Mouse (Mus musculus) testis, postnatal 14 days (tissue): ENCODE data around the gene Gcsh.

Experiments
- DNase-seq: peaks from one replicate; pipeline ENCODE4 v3.0.0; 2021; ENCODE audit warnings: low spot score

Gene Gcsh

DNA sequence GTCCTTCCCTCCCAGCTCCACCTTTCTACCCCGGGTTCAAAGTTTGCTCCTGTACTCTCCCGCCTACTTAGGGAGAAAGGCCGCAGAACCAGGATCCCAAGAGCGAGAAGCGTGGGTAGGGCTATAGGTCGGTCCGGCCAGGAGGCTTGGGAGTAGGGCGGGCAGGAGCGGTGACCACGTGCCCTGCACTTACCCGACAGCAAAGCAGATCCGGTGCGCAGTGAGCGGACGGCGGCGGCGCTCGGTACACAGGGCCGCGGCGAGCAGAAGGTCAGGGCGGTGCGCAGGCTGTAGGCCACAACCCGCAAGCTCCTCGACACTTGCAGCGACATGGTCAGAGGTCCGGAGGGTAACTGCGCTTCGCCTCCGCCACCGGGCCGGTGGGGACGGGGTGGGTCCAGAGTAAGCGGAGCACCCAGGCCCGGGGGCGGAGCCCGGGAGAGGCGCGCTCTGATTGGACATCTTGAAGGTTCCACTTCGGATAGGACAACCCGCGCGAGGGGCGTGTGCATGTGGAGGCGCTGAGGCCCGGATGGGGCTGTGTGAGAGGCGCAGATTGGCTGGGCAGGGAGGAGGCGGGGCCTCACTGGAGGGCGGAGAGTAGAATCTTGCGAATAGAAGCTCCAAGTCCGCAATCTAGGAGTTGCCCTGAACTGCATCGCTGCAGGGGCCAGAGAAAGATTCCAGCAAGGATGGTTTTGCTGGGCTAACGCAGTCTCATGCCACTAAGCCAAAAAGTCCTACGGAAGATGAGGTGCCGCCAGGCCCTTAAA lies at the start of gene Gcsh:
Gcsh (minus strand) TSS at position 443 of the 773 bp plus-strand sequence.
- DNase-seq = peak; percentile 99

DNA sequence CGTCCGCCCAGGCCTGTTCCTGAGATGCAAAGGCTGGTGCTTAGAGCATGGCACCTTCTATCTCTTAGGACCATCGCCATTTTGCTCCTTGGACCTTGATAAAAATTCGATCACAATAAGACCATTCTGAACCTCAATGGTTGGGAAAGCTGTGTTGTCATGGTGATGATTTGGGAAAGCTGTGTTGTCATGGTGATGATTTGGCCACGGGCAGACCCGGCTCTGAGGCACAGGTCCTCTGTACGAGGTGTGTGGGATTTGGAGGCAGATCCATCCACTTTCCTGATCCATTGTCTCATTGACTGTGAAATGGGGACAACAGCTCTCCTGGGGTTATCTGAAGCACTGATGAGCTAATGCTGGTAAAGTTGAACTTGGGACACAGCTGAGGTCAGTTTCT lies 46.5 kb upstream of the Gcsh start:
- no peak for DNase-seq

DNA sequence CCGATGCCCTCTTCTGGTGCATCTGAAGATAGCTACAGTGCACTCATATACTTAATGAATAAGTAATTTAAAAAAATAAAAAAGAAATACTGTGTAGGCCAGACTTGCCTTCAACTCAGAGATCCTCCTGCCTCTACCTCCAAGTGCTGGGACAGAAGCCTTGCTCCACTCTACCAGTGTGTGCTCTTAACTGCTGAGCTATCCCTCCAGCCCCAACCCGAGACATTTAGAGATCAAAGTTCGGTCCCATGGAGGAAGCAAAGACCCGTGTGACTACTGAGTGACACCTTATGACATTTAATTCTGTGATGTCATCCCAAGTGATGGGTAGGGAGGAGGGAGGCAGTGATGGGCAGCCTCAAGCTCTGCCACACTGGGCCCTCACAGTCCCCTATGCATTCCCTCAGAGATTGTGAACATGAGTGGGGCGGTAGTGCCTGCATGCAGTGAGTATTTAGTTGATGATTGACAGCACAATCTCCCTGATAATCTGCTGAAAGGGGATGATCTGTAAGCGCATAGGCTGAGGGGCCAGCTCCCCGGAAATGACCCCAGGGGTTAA lies 44.1 kb upstream of the Gcsh start:
- DNase-seq = no peak

DNA sequence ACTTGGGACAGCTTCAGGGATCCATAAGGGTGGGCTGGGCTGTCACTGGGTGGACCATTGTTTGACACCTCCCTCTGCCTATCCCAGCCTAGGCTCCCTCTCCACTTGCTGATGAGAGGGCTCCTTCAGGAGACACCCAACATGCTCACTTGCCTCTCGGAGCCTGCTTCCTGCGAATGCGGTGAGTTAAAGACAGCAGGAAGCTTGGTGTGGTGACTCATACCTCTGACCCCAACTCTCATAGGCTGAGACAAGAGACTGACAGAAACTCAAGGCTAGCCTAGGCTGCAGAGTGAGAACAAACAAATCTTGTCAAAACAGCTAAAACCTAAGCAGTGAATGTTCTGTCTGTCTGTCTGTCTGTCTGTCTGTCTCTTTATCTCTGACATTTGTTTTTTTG lies 40.1 kb upstream of the Gcsh start:
- DNase-seq = no peak

DNA sequence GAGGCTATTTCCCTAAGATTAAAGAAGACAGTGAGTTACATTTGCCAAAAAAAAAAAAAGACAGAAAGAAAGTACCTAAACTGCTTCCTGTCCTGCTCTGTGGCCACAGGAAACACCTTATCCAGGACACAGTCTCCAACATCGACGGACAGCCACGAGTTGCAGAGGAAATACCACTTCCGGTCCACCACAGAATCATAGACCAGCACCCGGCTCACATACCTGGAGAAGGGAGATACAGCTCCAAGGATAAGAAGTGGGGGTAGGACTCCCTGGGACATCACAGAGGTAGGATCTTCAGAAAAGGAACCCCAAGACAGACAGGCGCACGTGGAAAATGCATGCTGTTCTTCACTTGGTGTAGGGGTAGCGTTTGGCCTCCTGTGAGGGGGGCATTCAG lies 39.3 kb upstream of the Gcsh start:
- DNase-seq = no peak

DNA sequence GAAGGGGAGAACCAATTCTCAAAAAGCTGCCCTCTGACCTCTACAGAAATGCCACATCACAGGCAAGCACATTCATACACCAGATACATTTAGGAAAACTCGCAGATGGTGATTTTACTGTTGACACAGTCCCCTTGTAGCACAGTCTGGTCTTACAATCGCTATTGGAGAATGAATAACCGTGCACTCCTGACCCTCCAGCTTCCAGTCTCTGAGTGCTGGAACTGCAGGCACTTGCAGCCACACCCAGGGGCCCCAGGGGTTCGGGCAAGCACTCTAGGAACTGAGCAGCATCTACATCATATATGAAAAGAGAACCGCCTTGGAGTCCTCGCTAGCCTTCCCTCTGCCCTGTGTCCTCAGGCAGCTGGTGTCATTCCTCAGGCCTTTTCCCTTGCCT lies 38.1 kb upstream of the Gcsh start:
- no peak for DNase-seq

DNA sequence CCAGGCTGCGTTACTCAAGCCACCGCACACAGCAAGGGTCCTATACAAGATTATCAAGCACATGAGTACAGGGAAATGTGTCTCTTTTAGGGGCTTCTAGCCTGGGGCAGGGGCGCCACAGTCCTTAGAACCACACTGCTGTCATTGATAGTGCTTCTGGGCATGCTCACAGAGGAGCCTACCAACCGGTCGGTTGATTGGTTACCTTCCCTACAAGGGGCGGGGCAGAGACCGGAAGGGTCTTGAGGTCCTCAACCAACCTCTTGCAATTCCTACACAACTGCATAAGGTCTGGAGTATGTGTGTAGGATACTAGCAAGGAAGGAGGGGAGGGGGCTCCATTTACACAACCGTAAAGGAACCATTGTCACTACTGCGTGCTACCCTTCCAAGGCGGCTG lies 35.3 kb upstream of the Gcsh start:
- DNase-seq = peak; percentile 71

DNA sequence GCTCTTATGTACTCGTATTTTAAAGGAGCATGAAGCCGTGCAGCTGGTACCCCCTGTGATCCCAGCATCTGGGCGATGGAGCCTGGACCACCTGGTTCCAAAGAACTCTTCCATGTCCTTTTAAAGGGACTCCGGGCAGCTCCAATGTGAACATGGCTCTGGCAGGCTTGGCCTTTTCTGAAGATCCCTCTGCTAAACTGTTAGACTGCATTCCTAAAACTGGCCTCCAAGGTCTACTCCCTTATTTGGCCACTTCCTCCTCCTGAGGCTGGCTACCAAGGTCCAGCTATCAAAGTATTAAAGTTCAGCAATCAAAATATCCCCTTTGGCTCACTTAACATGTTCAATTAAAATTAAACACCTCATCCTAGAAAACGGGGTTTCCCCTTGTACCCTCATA lies 34.3 kb upstream of the Gcsh start:
- no peak for DNase-seq

DNA sequence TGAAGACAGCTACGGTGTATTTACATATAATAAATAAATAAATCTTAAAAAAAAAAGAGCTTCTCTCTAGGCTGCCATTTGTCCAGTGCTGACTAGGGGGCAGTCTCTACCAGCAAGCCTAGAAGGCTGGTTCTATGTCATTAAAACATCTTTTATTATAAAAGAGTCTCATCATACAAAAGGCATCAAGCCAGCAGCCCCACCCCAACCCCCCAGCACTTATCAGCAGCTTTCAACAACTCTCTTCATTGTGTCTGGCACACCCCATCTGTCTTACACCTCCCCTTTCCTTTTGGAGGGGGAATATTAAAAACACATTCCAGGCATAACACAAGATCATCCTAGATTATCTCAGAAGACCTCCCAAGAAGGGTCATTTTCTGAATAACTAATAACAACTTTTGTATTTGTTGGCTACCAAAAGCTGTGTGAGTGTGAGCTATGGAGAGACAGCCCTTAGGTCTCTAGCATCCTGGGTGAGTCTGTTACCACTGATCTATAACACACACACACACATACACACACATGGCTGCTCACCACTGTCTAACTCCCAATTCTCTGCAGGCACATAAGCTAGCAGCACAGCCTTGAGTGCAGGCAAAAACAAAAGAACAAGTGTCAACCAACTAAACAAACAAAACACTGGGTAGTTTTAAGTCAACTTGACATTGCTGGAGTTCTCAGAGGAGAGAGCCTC lies 29.1 kb upstream of the Gcsh start:
- DNase-seq = no peak

DNA sequence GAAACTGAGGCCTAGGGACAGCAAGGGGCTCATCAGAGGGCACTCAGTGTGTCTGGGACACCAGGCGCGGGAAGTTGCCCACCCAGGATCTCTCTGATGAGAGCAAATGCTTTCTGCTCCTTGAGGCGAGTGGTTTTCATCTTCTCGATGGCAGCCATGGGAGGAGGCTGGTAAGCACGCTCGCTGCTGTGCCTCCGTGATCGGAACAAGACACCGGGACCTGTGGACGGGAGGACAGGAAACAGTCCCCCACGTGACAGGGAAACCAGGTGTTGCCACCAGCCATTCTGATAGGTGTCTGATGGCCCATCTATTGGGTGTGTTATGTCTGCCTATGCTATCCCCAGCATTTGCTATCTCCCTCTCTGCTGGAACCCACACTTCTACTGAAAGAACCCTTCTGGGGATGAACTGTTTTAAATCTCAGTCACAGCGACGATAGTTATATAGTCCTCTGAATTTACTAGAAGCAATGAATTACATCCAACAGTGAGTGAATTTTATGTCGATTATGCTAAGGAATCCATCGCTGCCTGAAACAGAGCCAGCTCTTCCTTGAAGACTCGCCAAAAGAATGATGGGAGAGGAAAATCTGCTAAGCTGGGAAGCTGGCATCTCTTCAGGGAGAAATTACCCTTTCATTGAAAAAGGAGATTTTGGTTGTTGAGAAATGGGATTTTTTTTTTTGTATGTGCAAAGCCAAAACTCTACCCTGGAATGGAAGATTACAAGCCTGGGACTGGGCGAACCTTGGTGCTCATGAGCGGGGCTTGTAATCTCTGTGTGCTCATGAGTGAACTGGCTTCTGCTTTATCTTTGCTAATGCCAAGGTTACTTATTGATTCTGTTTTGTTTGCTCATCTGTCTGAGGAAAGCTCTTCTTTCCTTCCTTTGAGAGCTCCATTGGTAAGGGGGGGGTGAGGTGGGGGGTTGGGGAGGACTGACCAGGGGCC lies 26.3 kb upstream of the Gcsh start:
- DNase-seq = no peak

DNA sequence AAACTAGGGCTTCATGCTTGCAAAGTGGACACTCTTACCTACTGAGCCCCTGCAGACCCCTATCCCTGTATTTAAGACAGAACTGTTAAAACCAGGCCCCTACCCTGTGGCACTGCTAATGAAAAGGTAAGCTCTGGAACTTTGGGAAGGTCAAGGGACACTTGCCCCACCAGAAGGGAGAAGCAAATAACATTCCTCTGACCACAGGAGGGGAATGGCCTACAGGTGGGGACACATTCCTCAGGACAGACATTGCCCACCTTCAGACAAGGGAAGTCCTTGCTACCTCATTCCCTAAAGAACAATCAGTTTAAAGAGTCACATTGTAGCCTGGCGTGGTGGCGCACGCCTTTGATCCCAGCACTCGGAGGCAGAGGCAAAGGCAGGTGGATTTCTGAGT lies 24.6 kb upstream of the Gcsh start:
- no peak for DNase-seq

DNA sequence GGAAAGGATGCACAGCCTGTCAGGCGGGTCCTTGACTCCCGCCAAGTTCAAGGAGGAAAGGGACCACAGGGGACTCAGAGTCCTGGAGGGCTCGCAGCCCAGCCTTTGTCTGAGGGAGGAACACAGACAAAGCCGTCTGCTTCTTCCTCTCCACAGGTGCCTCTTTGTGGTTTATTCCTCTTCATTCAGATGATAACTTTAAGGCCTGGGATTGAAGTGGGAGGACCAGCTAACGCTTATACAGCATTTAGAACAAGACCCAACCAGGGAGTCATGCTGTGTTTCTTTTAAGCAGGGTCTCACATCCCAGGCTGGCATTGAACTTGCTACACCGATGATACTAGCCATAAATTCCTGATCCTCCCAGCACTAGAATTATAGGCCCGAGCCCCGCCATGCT lies 23.7 kb upstream of the Gcsh start:
- DNase-seq = no peak

DNA sequence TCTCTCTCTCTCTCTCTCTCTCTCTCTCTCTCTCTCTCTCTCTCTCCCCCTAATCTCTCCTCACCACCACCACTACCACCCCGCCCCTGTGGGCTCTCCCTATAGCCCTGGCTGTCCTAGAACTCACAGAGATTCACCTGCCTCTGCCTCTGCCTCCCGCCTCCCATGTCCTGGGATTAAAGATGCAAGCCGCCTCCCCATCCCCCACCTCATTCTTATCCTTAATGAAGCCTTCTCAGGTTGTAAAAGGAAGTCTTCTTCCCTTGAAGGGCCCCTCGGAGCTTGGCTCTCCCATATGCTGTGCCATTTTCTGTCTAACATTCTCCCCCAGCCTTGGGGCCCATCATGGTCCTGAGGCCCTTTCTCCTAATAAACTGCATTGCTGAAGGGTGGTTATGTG lies 22.3 kb upstream of the Gcsh start:
- no peak for DNase-seq

DNA sequence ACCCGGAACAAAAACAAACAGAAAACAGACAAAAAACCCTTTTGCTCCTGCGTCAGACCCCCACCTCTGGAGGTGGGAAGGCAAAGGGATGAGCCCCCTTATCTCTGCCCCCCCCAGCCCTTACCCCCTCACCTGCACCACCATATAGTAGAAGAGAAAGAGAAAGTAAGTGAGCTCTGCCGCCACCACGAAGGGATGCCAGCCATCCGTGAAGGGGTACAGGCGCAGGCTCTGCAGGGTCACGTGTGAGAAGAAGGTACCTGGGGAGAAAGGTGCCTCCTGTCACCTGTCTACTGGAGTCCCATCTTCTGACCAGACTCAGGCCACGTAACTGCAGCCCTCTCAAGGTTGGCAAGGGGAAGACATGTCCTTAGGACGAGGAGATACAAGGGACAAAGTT lies 18.0 kb upstream of the Gcsh start:
- no peak for DNase-seq

DNA sequence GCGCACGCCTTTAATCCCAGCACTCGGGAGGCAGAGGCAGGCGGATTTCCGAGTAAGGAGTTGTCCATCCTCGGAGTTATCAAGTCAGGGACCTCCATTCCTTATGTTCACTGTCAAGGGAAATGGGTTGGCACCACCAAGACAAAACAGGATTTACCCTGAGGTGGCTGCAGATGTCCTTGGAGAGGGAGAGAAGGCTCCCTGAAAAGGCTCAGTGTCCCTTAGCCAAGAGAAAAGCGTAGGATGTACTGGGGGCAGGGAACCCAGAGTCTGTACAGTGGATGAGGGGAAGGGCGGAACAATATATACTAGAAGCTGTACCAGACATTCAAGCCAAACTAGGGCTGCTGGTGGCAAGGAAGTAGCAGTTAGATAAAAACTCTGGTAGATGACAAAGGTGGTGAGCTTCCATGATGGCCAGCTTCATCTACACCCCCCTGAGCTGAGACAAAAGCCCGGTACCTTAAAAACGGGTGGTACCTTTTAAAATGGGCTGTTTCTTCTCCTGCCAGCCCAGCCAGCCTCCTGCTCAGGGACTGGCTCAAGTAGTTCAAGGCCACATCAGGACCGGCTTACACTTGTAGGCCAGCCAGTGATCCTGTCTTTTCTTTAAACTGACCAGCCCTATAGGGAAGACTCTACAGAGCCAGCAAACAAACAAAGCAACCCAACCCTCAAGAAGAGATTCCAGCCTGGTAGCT lies 829 bp upstream of the Gcsh start:
- no peak for DNase-seq

DNA sequence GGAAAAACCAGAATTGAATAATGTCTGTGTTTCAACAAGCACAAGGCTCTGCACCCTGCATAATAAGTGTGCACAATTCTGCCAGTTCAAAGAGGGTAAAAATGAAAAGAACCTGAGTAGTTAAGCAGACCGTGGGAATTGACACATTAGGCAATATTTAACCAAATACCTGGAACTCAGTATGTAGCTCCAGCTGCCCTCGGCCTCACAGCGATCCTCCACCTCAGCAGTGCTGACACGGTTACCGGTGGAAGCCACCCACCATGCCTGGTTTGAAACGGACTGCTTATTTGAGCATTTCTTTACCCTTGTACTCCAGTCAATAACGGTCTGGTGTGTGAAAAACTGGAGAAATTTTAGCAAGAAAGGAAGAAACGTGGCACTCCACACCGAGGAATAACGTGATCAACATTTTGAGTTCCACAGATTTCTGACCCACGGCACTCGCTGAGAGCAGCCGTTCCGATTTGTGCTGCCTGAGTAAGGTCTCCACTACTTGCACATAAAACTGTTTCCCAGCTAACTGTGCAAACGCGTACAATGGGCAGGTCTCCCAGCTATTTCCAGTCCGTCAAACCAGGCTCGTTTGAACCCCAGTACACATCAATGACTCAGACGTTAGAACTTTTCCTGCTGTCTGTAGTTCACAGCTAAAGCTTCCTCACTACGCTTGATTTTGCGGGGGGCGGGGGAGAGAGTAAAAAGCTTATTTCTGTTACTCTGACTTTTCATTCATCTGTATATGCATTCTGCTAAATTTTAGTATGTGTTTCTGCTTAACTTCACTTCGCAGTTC lies 963 bp downstream of the Gcsh start:
- no peak for DNase-seq

DNA sequence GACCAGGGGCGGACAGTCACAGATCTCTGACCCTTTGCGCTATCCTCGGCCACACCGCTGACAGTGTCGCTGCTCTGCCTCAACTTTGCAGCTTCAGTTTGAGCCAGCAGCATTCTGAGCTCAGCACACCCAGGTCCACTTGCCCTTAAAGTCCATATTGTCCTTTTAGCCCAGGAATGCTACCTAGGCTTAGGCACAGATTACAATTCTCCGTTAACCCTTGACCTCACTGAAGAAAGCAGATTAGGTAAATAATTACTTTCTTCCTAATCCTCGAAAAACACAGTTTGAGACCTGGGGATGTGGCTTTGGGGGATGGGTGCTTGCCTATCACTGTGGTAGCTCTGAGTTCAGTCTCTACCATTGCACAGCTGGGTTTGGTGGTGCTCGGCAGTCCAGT lies 2.1 kb downstream of the Gcsh start:
- no peak for DNase-seq

DNA sequence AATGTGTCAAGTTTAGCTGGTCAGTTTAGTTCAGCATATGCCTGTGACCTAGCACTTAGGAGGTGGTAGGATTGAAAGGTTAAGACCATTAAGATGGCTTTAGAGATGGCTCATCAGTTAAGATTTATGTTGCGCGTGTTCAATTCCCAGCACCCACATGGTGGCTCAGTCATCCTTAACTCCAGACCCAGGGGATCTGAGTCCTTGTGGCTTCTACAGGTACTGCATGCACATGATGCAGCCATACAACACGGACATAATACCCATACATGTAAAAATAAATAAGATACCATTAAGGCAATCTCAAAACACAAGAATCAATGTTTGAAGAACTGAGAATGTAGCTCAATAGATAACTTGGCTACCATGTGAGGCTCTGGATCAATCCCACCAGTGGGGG lies 3.5 kb downstream of the Gcsh start:
- DNase-seq = no peak

DNA sequence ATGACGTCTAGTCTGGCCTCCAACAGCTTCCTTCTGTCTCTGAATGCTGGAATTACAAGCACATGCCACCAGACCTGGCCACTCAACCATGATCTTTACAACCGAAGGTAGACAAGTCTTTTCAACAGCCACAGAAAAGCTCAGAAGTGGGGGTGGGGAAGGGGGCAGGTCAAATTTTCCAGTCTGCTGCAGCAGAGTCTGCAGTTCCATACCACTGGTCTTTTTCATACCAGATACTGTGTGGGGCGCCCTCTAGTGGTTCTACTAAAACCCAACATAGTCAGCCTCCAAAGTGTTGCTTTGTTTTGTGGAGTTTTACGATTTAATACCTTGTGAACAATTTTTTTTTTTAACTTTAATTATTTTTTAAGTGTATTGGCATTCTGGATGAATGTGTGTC lies 13.2 kb downstream of the Gcsh start:
- peak; percentile 44 for DNase-seq

DNA sequence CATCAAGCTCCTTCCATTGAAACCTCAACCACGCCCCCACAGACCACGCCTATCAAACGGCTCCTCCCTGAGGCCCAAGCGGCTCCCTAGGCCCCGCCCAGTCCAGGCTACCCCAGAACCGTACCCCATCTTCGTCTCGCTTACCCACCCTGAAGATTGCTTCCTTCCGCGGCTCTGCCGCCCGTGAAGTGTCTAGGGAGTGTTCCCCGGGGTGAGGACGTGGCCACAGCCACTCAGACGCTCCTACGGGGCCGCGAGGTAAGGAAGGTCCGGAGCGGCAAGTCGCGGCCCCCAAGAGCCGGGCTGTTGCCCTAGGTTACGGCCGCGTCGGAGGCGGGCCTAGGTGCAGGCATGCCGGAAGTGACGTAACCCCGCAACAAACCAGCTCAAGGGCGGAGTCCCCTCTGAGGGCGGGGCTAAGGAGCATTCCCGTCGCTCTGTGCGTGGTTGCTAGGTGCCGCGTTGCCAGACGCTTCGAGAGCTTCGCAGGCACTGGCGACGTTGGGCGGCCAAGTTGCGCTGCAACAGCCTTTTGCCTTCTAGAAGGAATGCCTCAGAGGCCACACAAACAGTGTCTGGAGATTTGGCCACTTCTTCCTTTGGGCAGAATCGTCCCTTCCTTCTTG lies 14.6 kb downstream of the Gcsh start, which contains the start of gene 1700030J22Rik:
1700030J22Rik (minus strand) TSS at position 329 of the 626 bp plus-strand sequence.
- DNase-seq = peak; percentile 98
